Mouse (Mus musculus) layer of hippocampus, adult 18-20 months (tissue): ENCODE data around the gene Olfr619. TPM values are rescaled to one million over a fixed set of nuclear protein-coding genes. Genes with fewer than 3 reads are reported as not detected.

Source experiments
- DNase-seq, 2 experiments: peaks; one replicate each; pipeline ENCODE4 v3.0.0; 2022; ENCODE audit warnings: low spot score in 2 of 2
- long read RNA-seq: library from polyadenylated mRNA; stranded (forward); transcript quantifications from one replicate; pipeline ENCODE4 v2.0.0, GENCODE M21; 2021
- microRNA-seq, 2 experiments: library from miRNA; unstranded; fragments of <30 nt; microRNA quantifications; one replicate each; pipeline ENCODE4 v1.2.0; 2021
- total RNA-seq, 2 experiments: library from RNA; stranded (reverse); gene quantifications; 2 replicates each; pipeline ENCODE4 v1.2.3; 2021

Gene Olfr619
- not detected for total RNA-seq
- long read RNA-seq: 0 reads

DNA sequence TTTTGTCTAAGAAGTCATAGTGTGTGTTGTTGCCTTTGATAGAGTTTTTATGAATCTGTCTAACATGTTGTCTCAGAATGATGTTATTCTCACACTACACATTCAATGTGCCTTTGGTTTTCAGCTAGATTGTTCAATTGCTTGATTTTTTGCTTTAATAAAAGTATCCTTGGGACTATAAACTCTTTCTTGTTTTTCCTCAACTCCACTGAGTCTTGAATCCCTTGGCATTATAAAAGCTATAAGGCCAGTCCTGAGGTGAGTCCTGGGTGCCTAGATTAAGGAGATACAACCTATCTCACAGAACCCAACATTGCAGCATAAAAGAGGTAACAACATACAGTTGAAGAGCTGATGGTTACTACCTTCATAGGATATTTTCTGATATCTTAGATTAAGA lies at the start of gene Olfr619:
Gene Olfr619, plus strand, starts transcription at position 301 of the 400 bp plus-strand sequence.
- DNase-seq: no peak

DNA sequence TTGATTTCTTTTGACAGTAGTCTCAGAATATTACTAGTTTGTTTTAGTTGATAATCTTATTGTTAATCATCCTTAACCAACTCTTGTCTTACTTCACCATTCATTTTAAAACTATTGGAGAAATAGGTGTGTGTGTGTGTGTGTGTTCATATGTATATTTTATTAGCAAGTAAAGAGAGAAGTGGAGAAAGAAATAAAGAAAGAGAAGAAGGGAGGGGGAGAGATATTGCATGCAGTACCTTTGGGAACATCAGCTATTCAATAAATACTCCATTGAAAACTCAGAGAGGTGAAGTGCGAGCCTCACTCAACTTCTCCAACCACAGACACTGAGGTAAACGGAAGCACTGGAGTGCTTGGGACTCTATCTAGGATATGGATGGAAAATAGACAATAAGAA lies 44.6 kb upstream of the Olfr619 start, which contains the start of gene Olfr615:
Gene Olfr615, plus strand, starts transcription at position 301 of the 400 bp plus-strand sequence.
- DNase-seq: no peak

DNA sequence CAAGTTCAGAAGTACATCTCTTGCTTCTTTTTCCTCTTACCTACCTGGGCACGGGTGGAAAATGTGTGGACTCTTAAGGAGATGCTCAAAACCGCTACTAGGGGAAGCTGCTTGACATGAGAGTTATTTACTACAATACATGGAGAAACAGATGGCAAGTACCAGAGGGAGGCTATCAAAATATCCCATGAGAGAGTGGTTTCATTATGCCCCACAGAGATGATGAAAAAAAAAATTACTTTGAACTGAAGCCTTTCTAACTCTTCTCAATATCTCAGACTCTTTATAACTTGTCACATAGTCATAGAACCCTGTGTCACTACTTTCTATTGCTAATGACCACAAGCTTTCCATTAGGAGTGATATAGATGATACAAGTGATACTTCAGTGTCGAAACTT lies 31.3 kb upstream of the Olfr619 start, which contains the start of gene Olfr616:
Gene Olfr616, minus strand, starts transcription at position 101 of the 400 bp plus-strand sequence.
- peak in 1 of 2 experiments; percentile 12 for DNase-seq

DNA sequence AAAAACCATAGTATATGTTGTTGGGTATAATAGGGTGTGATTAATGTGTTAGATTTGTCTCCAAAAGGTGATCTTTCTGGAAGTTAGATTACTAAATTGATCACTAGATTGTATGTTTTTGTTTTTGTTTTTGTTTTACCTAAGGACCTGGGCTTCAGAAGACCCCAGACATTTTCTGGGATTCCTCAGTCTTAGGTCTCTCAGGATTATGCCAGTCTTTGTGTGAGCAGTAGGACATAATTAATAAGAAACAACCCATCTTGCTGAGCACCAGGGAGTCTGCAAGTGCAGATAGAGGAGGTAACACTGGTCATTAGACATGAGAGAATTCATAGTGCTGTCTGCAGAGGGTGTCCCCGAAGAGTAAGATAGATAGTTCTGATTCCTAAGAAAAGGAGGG lies 27.6 kb upstream of the Olfr619 start, which contains the start of gene Olfr617:
Gene Olfr617, plus strand, starts transcription at position 301 of the 400 bp plus-strand sequence.
- no peak for DNase-seq

DNA sequence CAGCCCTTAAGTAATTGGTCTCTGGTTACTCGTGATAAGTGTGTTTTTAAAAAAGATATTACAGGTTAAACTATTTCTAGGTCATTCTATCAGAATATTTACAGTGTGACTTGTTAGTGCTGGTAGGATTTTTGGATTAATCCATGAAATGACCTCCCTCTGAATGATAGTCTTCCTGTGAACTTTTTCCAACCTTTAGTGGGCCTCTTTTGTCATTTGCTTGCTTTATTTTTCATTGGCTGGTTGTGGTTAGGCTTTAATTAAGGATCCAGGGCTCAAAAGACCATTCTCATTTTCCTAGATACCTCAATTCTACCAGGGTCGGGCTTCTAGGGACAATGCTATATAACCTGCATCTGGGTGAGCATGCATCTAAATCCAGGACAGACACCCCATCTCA lies 10.6 kb upstream of the Olfr619 start, which contains the start of gene Olfr618:
Gene Olfr618, plus strand, starts transcription at position 301 of the 400 bp plus-strand sequence.
- DNase-seq: no peak

DNA sequence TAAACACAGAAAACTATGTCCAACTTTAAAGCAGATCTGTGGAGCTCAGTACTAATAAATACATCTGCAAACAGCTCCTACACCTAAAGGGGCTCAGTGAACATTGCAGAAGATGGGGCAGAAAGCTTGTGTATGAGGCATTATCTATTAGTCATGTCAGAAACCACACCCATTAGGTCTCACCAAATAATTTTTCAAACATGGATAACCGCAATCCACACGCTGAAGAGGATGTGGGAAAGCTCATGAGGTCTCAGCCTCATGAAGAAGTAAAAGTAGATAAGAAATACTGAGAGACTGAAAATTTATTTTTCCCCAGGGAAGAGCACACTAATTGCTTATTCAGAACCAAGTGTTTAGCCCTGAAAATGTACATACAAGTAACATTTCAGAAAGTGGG lies 7.0 kb downstream of the Olfr619 start:
- no peak for DNase-seq

DNA sequence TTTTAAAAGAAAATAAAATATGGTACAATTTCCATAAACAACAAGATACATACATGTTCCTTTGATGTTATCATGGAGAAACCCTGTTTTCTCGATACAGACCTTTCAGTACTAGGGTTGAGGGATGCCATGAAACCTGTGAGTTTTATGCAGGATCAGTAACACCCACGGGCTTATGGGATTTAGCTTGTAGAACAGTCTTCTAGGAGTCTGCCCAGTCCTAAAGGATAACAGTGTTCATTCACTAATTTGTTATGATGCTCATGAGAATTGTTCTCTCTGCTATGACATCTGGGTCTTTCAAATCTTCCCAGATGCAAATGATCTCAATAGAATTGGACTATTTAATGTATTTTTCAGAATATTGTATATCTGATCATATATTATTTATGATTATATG lies 12.1 kb downstream of the Olfr619 start, which contains the start of gene Olfr620:
Gene Olfr620, minus strand, starts transcription at position 101 of the 400 bp plus-strand sequence.
- DNase-seq: no peak

DNA sequence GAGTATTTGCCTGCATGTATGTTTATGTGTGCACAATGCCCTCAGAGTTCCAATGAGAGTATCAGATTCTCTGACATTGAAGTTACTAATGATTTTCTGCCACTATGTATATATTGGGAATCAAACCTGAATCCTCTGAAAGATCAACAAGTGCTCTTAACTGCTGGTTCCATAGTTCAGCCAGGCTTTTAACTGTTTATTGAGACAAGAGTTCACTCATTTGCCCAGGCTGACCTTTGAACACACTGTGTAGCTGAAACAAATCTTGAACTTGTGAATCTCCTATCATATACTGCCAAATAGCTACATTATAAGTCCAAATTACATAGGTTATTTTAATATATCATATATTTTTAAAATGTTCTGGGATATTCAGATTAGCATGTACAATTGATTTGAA lies 36.4 kb downstream of the Olfr619 start:
- no peak for DNase-seq

DNA sequence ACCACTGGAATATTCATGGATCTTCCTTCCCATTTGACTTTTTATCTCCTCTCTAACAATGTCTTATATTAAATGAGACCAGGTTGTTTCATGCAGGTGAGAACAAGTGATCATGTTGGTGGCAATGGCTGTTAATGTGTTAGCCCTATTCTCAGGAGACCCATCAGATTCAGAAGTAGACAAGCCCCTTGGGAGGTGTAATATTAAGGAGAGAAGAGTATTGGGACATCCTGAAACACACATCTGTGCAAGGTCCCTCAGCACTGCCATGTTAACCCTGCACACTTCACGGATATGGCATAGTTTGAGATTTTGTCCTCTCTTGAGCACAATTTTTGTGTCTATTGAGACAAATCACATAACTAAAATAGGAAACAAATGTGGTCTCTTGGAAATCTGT lies 42.2 kb downstream of the Olfr619 start, which contains the start of gene Olfr622:
Gene Olfr622, minus strand, starts transcription at position 101 of the 400 bp plus-strand sequence.
- no peak for DNase-seq

DNA sequence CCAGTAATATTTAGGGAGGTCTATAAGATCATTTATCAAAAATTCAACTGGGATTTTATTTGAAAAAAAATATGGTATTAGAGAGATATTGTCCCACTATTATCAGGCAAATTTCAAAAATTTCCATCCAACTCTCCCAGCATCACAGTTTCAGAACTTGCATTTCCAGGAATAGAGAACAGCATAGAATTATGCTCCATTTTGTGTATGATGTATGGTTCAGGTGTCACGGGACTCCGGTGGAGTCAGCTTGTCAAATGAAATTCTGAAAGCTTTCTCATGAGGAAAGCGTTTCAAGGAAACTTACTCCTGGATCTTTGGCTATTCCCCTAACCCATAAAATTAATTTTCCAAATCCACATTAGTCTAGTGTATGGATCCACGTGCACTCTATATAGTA lies 43.7 kb downstream of the Olfr619 start:
- no peak for DNase-seq

Small RNAs within 50 kb of the gene (microRNA-seq; reads per million reads assigned to microRNA genes)
- gene Gm26506: 0 reads per million in 2 experiments

Other genes starting within 250 kb of the Olfr619 start
- not detected for gene Olfr601, start 237.9 kb upstream of the Olfr619 start, total RNA-seq
- not detected for gene Olfr603, start 214.4 kb upstream of the Olfr619 start, total RNA-seq
- not detected for gene Usp17lc, start 185.5 kb upstream of the Olfr619 start, total RNA-seq
- gene Olfr605, start 155.1 kb upstream of the Olfr619 start, total RNA-seq: not detected
- not detected for gene Olfr606, start 151.5 kb upstream of the Olfr619 start, total RNA-seq
- not detected for gene Olfr607, start 136.4 kb upstream of the Olfr619 start, total RNA-seq
- not detected for gene Olfr608, start 130.7 kb upstream of the Olfr619 start, total RNA-seq
- not detected for gene Olfr609, start 102.5 kb upstream of the Olfr619 start, total RNA-seq
- gene Olfr610, start 88.5 kb upstream of the Olfr619 start, total RNA-seq: not detected
- gene Olfr611, start 79.7 kb upstream of the Olfr619 start, total RNA-seq: not detected
- not detected for gene Olfr612, start 57.9 kb upstream of the Olfr619 start, total RNA-seq
- gene Olfr613, start 52.5 kb upstream of the Olfr619 start, total RNA-seq: not detected
- not detected for gene Olfr615, start 44.5 kb upstream of the Olfr619 start, total RNA-seq
- not detected for gene Olfr616, start 31.4 kb upstream of the Olfr619 start, total RNA-seq
- gene Olfr617, start 27.5 kb upstream of the Olfr619 start, total RNA-seq: not detected
- gene Olfr618, start 10.5 kb upstream of the Olfr619 start, total RNA-seq: not detected
- gene Olfr620, start 12.0 kb downstream of the Olfr619 start, total RNA-seq: not detected
- not detected for gene Olfr622, start 42.1 kb downstream of the Olfr619 start, total RNA-seq
- not detected for gene Olfr623, start 63.1 kb downstream of the Olfr619 start, total RNA-seq
- under 1 TPM in 1 of 2 experiments, not detected in 1; 0.05 TPM for gene Olfr624, start 70.6 kb downstream of the Olfr619 start, total RNA-seq
- not detected for gene Olfr625-ps1, start 82.1 kb downstream of the Olfr619 start, total RNA-seq
- not detected for gene Olfr243, start 114.1 kb downstream of the Olfr619 start, total RNA-seq
- not detected for gene Olfr628, start 129.8 kb downstream of the Olfr619 start, total RNA-seq
- gene Olfr629, start 144.4 kb downstream of the Olfr619 start, total RNA-seq: not detected
- not detected for gene Olfr630, start 156.8 kb downstream of the Olfr619 start, total RNA-seq
- not detected for gene Olfr69, start 171.0 kb downstream of the Olfr619 start, total RNA-seq
- not detected for gene Olfr68, start 179.1 kb downstream of the Olfr619 start, total RNA-seq
- gene Olfr67, start 191.2 kb downstream of the Olfr619 start, total RNA-seq: not detected
- 10 to 100 TPM; 26.0 to 31.8 TPM for gene Hbb-bt, start 213.4 kb downstream of the Olfr619 start, total RNA-seq
- 100 to 1,000 TPM; 267 to 283 TPM for gene Hbb-bs, start 227.5 kb downstream of the Olfr619 start, total RNA-seq
- not detected for gene Hbb-bh2, start 239.9 kb downstream of the Olfr619 start, total RNA-seq
- not detected for gene Hbb-bh1, start 242.6 kb downstream of the Olfr619 start, total RNA-seq